Mouse (Mus musculus) ovary, postnatal 10 days (tissue): ENCODE data around the gene Tescl.

Source experiments
- DNase-seq: peaks from one replicate; pipeline ENCODE4 v3.0.0; 2022; ENCODE audit warnings: low spot score

The Tescl gene

GRCm38 (mm10) chr7:24363228-24363627 lies 29.5 kb upstream of the Tescl start:
- no peak for DNase-seq

- no peak for DNase-seq
Measured at GRCm38 (mm10) chr7:24361001-24361400, 27.3 kb upstream of the Tescl start.

GRCm38 (mm10) chr7:24359269-24359668 lies 25.5 kb upstream of the Tescl start:
- peak; percentile 26 for DNase-seq

GRCm38 (mm10) chr7:24357899-24358298 lies 24.2 kb upstream of the Tescl start:
- DNase-seq: no peak

- no peak for DNase-seq
Measured at GRCm38 (mm10) chr7:24356081-24356480, 22.3 kb upstream of the Tescl start.

GRCm38 (mm10) chr7:24355646-24356045 lies 21.9 kb upstream of the Tescl start:
- DNase-seq: no peak

DNA sequence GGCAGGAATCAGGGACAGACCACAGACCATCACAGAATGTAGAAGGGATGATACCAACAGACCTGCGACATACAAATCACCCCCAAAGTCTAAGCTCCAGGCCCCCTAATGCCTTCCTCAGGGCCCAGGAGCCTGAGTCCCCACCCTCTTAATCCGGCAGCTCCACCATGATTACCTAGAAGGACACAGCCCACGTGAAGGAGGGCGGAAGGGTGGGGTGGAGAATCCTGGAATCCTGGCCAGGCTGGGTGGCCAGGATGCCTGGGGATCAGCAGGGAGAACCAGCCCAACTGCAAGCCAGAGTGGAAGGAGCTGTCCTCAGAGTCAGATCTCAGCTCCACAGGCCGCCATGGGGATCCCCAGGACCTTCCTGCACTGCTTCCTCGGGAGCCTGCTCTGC lies 15.2 kb upstream of the Tescl start, which contains the start of gene Lypd5:
Lypd5 (plus strand) TSS at position 301 of the 400 bp plus-strand sequence.
- DNase-seq: no peak

GRCm38 (mm10) chr7:24346444-24346843 lies 12.7 kb upstream of the Tescl start:
- no peak for DNase-seq

DNA sequence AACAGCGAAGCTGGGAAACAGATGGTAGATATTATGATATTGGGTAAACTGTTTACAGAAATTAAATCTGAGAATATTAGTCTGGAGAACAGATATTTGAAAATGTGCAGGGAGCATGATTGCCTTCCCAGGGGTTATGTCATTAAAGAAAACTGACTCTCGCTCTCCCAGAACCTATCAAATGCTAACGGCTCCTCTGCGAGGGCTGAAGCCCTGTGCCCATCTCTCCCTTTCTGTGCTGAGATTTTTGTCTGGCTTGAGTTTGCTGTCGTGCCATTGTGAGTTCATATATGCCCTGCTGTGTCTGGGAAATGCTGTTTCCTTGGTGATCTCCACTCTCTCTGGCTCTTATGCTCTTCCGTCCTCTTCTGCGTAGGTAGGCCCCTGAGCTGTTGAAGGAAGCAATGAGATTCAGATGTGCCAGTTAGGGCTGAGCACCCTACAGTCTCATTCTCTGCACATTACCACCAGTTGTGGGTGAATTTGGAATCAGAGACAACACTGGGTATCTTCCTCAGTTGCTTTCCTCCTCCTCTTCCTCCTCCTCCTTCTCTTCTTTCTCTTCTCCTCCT lies 10.1 kb upstream of the Tescl start:
- DNase-seq: no peak

DNA sequence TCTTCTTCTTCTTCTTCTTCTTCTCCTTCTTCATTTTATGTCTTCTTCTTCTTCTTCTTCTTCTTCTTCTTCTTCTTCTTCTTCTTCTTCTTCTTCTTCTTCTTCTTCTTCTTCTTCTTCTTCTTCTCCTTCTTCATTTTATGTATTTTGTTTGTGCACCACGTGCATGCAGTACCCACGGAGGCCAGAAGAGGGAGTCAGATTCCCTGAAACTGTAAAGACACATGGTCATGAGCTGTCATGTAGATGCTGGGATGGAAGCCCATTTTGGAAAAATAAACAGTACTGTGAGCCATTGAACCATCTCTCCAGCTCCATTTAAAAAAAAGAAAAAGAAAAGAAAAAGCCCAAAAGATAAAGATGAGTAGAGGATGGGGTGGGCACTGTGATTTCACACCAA lies 4.5 kb upstream of the Tescl start:
- no peak for DNase-seq

DNA sequence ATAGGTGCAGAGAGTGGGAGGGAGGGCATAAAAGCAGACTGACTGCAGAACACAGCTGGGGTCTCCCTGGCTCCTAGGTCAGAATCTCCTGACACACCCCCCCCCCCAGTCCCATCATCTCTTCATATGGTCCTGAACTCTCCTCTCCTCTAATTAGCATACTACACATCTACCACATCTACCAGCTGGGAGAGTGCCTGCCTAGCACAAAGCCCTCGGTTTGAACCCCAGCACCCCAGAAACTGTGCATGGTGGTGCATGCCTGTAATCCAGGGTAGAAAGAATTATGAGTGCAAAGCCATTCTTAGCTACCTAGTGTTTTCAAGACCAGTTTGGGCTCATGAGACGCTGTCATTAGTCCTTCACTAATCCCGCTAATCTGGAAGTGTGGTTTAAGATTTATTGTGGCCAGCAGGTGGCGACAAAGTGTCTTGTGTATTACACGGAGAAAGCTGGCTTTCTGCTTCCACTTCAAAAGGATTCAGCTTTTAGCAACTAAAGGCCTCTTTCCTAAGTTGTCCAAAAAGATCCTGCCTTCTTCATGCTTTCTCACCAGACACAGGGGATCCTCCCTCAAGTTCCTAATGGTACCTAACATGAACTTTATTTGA lies 2.1 kb upstream of the Tescl start:
- DNase-seq: peak; percentile 26

GRCm38 (mm10) chr7:24327281-24327975 lies 6.3 kb downstream of the Tescl start:
- no peak for DNase-seq

DNA sequence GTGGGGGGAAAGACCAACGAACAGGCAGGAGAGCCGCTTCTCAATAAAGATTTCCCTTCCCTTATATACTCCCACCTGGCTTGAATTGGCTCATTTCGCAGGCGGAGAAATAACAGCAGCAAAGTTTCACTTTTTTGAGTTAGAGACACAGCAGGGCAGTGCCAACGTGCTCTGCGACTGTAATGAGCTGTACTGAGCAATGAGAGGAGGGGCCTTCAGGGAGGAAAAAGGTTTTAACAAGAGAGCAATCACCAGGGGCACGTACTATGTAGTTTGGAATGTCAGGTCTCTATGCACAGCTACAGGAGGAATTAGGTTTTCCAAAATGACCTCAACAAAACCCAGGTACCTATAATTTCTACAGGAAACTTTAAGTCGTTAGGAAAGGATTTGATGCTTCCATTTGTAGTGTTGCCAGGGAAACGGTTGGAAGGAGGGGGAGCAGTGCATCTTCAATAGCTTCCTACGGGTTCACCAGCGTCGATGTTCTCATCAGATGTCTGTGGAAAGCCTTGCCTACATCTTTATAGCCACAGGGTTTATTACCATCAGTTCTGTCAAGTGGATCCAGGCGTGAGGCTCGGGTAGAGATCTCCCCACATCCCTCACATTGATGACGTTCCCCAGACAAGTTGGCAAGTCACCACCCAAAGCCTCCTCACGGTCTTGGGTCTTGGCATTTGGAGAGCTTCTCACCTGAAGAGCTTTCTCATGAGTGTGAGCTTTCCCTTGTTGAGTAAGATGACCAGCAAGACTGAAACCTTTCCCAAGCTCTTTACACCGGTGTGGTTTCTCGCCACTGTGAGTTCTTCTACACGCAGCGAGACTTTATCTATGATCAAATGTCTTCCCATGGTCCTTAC lies 7.2 kb downstream of the Tescl start:
- no peak for DNase-seq

DNA sequence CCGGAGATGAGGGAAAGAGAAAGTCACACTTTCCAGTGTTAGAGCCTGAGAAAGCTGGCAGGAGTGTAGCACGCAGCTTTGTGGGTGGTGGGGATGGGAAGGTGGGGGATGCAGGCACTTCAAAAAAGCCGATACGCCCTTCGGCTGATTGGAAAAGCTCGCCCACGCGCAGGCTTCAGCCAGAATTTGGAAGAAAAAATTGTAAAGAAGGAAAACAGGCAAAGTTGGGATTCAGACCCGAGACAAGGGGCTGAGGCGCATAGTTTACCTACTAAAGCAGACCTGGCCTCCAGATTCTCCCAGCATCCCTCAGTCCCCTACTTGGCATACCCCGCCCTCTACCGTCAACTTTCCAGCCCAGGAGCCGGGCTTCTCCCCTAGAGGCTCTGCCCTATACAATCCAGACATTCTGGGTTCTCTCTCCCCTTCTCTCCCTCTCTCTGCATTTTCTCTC lies 8.0 kb downstream of the Tescl start:
- DNase-seq: no peak

DNA sequence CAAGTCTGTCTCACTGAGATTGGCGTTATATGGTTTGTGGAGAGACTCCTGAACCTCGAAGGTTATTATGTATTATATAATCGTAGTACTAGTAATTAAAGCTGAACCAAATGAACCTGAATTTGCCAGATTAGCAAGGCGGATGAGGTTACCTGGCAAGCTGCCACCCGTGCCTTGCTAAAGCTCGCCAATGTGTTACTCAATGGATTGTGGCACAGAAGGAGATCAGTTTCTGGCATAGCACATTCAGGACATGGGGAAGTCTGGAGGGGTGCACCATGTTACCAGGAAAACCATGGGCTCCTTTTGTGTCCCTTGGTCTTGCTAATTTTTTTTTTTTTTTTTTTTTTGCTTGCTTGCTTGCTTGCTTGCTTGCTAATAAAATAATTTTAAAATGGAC lies 8.5 kb downstream of the Tescl start:
- DNase-seq: no peak

DNA sequence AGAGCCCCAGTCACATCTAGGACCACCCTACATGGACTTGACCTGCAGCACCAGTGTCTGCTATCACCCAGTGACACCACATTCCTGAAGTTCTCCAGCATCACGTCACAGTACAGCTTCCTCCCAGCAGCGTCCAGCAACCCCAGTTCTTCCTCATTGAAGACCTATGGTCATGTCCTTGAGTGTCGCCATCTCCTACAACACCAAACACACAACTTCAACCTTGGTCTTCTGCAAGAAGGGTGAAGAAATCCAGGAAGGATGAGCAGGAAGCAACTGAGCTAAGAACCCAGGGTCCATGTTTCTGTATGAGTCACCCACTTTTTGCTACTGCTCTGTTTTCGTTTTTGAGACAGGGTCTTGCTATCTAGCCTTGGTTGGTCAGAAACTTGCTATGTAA lies 11.1 kb downstream of the Tescl start:
- DNase-seq: no peak

GRCm38 (mm10) chr7:24318942-24319341 lies 14.8 kb downstream of the Tescl start:
- no peak for DNase-seq

DNA sequence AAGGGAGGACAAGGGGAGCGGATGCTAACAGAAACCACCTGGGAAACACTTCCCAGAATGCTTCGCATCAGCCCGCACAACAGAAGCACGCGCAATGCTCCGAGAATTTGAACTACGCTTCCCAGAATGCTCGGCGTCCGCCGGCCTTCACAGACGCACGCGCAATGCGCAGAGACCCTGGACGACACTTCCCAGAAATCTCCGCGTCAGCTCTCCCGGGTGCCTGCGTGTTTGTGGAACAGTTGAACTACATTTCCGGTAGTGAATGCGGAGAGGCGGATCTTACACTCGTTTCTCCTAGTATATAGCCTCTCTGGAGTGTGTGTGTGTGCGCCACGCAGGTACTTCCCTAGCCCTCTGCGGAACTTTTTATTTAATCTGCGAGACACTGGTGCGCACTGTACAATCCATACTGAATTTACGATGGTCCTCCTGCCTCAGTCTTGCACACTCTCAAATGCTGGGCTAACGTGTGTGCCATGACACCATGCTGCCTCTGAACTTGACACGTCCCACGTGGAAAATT lies 17.1 kb downstream of the Tescl start, which contains the start of gene Zfp94:
Zfp94 (minus strand) TSS at position 100 of the 526 bp plus-strand sequence.
- peak; percentile 80 for DNase-seq

GRCm38 (mm10) chr7:24315726-24316566 lies 17.8 kb downstream of the Tescl start:
- no peak for DNase-seq

DNA sequence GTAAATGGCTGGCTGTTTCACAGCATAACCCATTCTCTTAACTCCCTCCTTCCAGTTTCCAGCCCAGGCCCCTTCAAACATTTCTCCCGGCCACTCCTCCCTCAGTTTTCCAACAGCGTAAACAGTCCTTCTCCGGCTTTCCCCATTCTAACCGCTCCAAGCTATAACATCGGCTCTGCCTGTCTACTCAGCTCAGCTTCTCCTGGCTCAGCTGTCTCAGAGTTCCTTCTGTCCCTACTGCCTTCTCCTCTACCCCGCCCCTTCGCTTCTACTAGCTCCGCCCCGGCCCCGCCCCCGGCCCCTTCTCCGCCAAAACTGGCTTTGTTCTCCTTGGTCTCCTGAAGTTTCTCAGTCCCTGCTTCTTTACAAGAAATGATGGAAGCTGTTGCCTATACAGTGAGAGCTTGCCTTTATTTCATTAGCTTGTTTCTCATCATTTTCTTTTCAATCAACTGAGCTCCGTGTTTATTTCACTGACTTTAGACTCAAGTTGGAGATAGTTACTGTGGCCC lies 32.9 kb downstream of the Tescl start, which contains the start of gene Zfp61:
Zfp61 (minus strand) TSS at position 462 of the 512 bp plus-strand sequence.
- no peak for DNase-seq
